In the genomic region with DNA sequence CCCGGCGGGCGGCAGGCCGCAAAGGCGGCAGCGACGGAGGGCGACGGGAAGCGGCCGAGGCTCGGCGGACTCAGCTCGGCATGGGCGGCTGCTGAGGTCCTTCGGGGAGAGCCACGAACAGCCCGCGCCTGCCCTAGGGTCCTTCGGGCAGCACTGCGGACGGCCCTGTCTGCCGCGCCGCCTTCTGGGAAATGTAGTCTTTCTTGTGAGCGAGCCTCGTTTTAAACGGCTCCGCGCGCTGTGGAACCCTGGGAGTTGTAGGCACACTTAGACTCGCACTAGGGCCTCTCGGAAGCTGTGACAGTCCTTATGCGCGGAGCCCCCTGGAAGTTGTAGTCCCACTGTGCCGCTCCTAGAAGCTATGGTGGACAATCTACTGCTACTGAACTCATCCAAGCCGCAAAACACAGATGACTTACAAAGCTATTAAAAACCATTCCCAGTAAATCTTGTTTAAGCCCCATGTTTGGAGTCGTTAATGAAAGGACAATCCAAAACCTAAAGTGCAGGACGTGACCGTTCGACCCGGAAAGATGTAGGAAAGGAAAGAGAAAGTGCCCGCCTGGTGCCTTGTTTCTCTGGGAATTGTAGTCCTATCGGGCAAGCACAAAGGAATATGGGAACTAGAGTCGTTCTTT, we compare ENCODE assay signal across 8 mouse cellular contexts. TPM values are rescaled to one million over a fixed set of nuclear protein-coding genes. Genes with fewer than 3 reads are reported as not detected.
A peak's percentile ranks its signal among the peaks of the same experiment; 100 is the strongest.
DNase-seq lines count a peak whose midpoint lies in the region; ATAC-seq and TF ChIP-seq lines count a peak whose summit lies in the region.

A gene (minus strand): TSS at position 129 of the 638 bp plus-strand sequence.

- H3K4me2 ChIP-seq in CH12.LX (ENCODE audit: insufficient read depth, low read depth, poor library complexity, severe bottlenecking), result peak within 1 kb of the TSS; percentile 77
- peak within 1 kb of the TSS; percentile 83 for H3K4me2 ChIP-seq in forebrain, embryonic 11.5 days (ENCODE audit: low read depth, low read length, severe bottlenecking)
- peak within 1 kb of the TSS; percentile 94 for H3K4me2 ChIP-seq in heart, embryonic 16.5 days (ENCODE audit: low read depth, low read length)
- peak within 1 kb of the TSS; percentile 94 for H3K4me2 ChIP-seq in liver, embryonic 15.5 days
- H3K4me2 ChIP-seq in neural tube, embryonic 12.5 days (replicated peaks), result peak within 1 kb of the TSS; percentile 97

- H3K9me3 ChIP-seq in CH12.LX (replicated peaks; ENCODE audit: low read length), result no peaks in the 10 kb centered on the region
- no peaks in the 10 kb centered on the region for H3K9me3 ChIP-seq in forebrain, embryonic 11.5 days (ENCODE audit: control insufficient read depth, low read length)
- H3K9me3 ChIP-seq in heart, embryonic 16.5 days (replicated peaks; ENCODE audit: control insufficient read depth, low read length), result no peaks in the 10 kb centered on the region
- H3K9me3 ChIP-seq in liver, embryonic 15.5 days (replicated peaks), result no peaks in the 10 kb centered on the region
- no peaks in the 10 kb centered on the region for H3K9me3 ChIP-seq in neural tube, embryonic 12.5 days

- in situ Hi-C loops in CH12.LX (cut with MboI; ENCODE audit: low pct_ligation_motif_present, low pct_unique_long_range_greater_than_20kb, low sequenced_read_pairs), result loop anchor here (5.0 to 10.0 kb wide), 2 partner anchors 36 to 108 kb away; a partner anchor contains a TSS

- no peak for TF ChIP-seq EP300 in CH12.LX (IDR thresholded peaks at IDR 0.05; ENCODE audit: low read length)

- 0 out of 2 replicates have a peak within 1 kb of the TSS, but pooled peaks have one; percentile 31 for H3K27ac ChIP-seq in CH12.LX (ENCODE audit: insufficient read depth, low read depth)
- peak within 1 kb of the TSS; percentile 20; the same call in 1 of the 2 replicates for H3K27ac ChIP-seq in forebrain, embryonic 11.5 days (ENCODE audit: low read depth, low read length)
- peak within 1 kb of the TSS; percentile 90 for H3K27ac ChIP-seq in heart, embryonic 16.5 days (ENCODE audit: low read length)
- H3K27ac ChIP-seq in liver, embryonic 15.5 days (replicated peaks), result peak within 1 kb of the TSS; percentile 79
- no peak within 1 kb of the TSS; the same call in 1 of the 2 replicates for H3K27ac ChIP-seq in neural tube, embryonic 12.5 days

- peaks cover 20 to 33% of the 10 kb centered on the region in 2 experiments for H3K36me3 ChIP-seq in CH12.LX (replicated peaks in 1 of 2; ENCODE audit: control insufficient read depth in 1 of 2, insufficient read depth in 1 of 2, low read length in 1 of 2)
- H3K36me3 ChIP-seq in forebrain, embryonic 11.5 days (ENCODE audit: control insufficient read depth, insufficient read depth, low read length), result no peaks in the 10 kb centered on the region; the same call in none of the 2 replicates
- peaks cover 13% of the 10 kb centered on the region for H3K36me3 ChIP-seq in heart, embryonic 16.5 days (ENCODE audit: control insufficient read depth, insufficient read depth)
- peaks cover 25% of the 10 kb centered on the region for H3K36me3 ChIP-seq in liver, embryonic 15.5 days (replicated peaks)
- H3K36me3 ChIP-seq in neural tube, embryonic 12.5 days, result peaks cover 22% of the 10 kb centered on the region

- TF ChIP-seq RAD21 in CH12.LX (IDR thresholded peaks at IDR 0.05; ENCODE audit: low read depth, low read length), result no peak

- H3K4me3 ChIP-seq in CH12.LX (replicated peaks in 1 of 3; ENCODE audit: low read depth in 2 of 3, low read length in 2 of 3, poor library complexity in 1 of 3), result peak within 1 kb of the TSS; percentile 89 to 99 (median 96)
- H3K4me3 ChIP-seq in forebrain, embryonic 11.5 days (ENCODE audit: low read depth, low read length), result peak within 1 kb of the TSS; percentile 84
- peak within 1 kb of the TSS; percentile 87 for H3K4me3 ChIP-seq in heart, embryonic 16.5 days (ENCODE audit: low read length)
- H3K4me3 ChIP-seq in liver, embryonic 15.5 days (replicated peaks), result peak within 1 kb of the TSS; percentile 86
- peak within 1 kb of the TSS; percentile 72 for H3K4me3 ChIP-seq in neural tube, embryonic 12.5 days

- H3K27me3 ChIP-seq in CH12.LX (replicated peaks), result peaks cover 2% of the 10 kb centered on the region
- no peaks in the 10 kb centered on the region for H3K27me3 ChIP-seq in forebrain, embryonic 11.5 days (ENCODE audit: control insufficient read depth, insufficient read depth, low read length)
- H3K27me3 ChIP-seq in heart, embryonic 16.5 days (ENCODE audit: control insufficient read depth, insufficient read depth, low read length), result no peaks in the 10 kb centered on the region
- H3K27me3 ChIP-seq in liver, embryonic 15.5 days, result no peaks in the 10 kb centered on the region
- no peaks in the 10 kb centered on the region for H3K27me3 ChIP-seq in neural tube, embryonic 12.5 days (replicated peaks)

- peak; percentile 98 for DNase-seq in CH12.LX (ENCODE audit: extremely low read depth)
- peak; percentile 95 for DNase-seq in c-Kit-positive CD71-positive TER-119-negative erythroid progenitor cells, embryonic 14.5 days (ENCODE audit: low read depth)
- peak; percentile 98 for DNase-seq in forebrain, embryonic 11.5 days (ENCODE audit: low spot score)
- peak; percentile 99 for DNase-seq in kidney, postnatal 36 days
- peak; percentile 99 for DNase-seq in telencephalon, adult 2 months (ENCODE audit: low read depth, low spot score)

- TF ChIP-seq CTCF in CH12.LX (conservative IDR thresholded peaks at IDR 0.05 in 1 of 2, IDR thresholded peaks at IDR 0.05 in 1 of 2; ENCODE audit: low read depth in 2 of 2, low read length in 2 of 2), result peak in 1 of 2 experiments; percentile 6; a peak in 1 of 4 replicates

- peaks cover 23 to 44% of the 10 kb centered on the region in 2 experiments for H3K4me1 ChIP-seq in CH12.LX (ENCODE audit: control insufficient read depth in 1 of 2, insufficient read depth in 2 of 2)
- peaks cover 8% of the 10 kb centered on the region for H3K4me1 ChIP-seq in forebrain, embryonic 11.5 days (replicated peaks; ENCODE audit: control insufficient read depth, insufficient read depth, low read length)
- H3K4me1 ChIP-seq in heart, embryonic 16.5 days (ENCODE audit: control insufficient read depth, insufficient read depth, low read length), result peaks cover 14% of the 10 kb centered on the region
- peaks cover 58% of the 10 kb centered on the region for H3K4me1 ChIP-seq in liver, embryonic 15.5 days (replicated peaks)
- H3K4me1 ChIP-seq in neural tube, embryonic 12.5 days, result peaks cover 19% of the 10 kb centered on the region

- dilution Hi-C loops in CH12.LX (cut with MboI; ENCODE audit: extremely low pct_ligation_motif_present, extremely low pct_unique_long_range_greater_than_20kb, low sequenced_read_pairs), result no loop called here

- WGBS in forebrain, embryonic 11.5 days, result under 1% methylated on average over 44 of the region's 45 CpGs
- WGBS in heart, embryonic 16.5 days, result under 1% methylated on average over 45 of the region's 45 CpGs
- WGBS in liver, embryonic 15.5 days (ENCODE audit: insufficient replicate concordance), result under 1% methylated on average over 45 of the region's 45 CpGs
- WGBS in neural tube, embryonic 12.5 days, result under 1% methylated on average over 45 of the region's 45 CpGs

- ATAC-seq in forebrain, embryonic 11.5 days (replicated peaks; ENCODE audit: low FRiP score), result peak; percentile 96
- peak; percentile 95 for ATAC-seq in heart, embryonic 16.5 days (replicated peaks; ENCODE audit: extremely low read depth, insufficient read depth, low FRiP score)
- ATAC-seq in liver, embryonic 15.5 days (ENCODE audit: insufficient read depth), result peak; percentile 95
- peak; percentile 95 for ATAC-seq in neural tube, embryonic 12.5 days (ENCODE audit: low FRiP score, low read depth)

- H3K79me2 ChIP-seq in CH12.LX (replicated peaks; ENCODE audit: control insufficient read depth, extremely low read depth, insufficient read depth, poor library complexity, severe bottlenecking), result peaks cover 25% of the 10 kb centered on the region

- TF ChIP-seq POLR2A in CH12.LX (IDR thresholded peaks at IDR 0.05; ENCODE audit: low read depth, low read length), result peak; percentile 83

- peak within 1 kb of the TSS; percentile 77 for H3K9ac ChIP-seq in CH12.LX (ENCODE audit: insufficient read depth, low read depth)
- peak within 1 kb of the TSS; percentile 71 for H3K9ac ChIP-seq in forebrain, embryonic 11.5 days (ENCODE audit: low read length)
- peak within 1 kb of the TSS; percentile 92 for H3K9ac ChIP-seq in heart, embryonic 16.5 days (ENCODE audit: low read length)
- H3K9ac ChIP-seq in liver, embryonic 15.5 days, result peak within 1 kb of the TSS; percentile 86
- peak within 1 kb of the TSS; percentile 77 for H3K9ac ChIP-seq in neural tube, embryonic 12.5 days

TF ChIP-seq in CH12.LX, 34 proteins besides CTCF, POLR2A, EP300 and RAD21 (continues in another document):
- peak; percentile 71; the same call in 1 of the 2 replicates for TF ChIP-seq NELFE (IDR thresholded peaks at IDR 0.05; ENCODE audit: low read depth, low read length)
- TF ChIP-seq RCOR1 (conservative IDR thresholded peaks at IDR 0.05; ENCODE audit: low read depth, low read length), result no peak
- peak; percentile 97 for TF ChIP-seq KAT2A (IDR thresholded peaks at IDR 0.05; ENCODE audit: insufficient replicate concordance, low read length)
- no peak; the same call in 1 of the 2 replicates for TF ChIP-seq ETS1 (conservative IDR thresholded peaks at IDR 0.05; ENCODE audit: low read depth, low read length)
- TF ChIP-seq SMC3 (IDR thresholded peaks at IDR 0.05; ENCODE audit: low read depth, low read length), result no peak
- peak; percentile 83 for TF ChIP-seq SIN3A (IDR thresholded peaks at IDR 0.05; ENCODE audit: low read length)
- no peak for TF ChIP-seq JUN (IDR thresholded peaks at IDR 0.05; ENCODE audit: insufficient read depth, low read depth, low read length)
- peak; percentile 79 for TF ChIP-seq ELF1 (IDR thresholded peaks at IDR 0.05; ENCODE audit: low read depth, low read length)
- TF ChIP-seq NRF1 (IDR thresholded peaks at IDR 0.05; ENCODE audit: low read depth, low read length), result peak; percentile 34; the same call in 1 of the 2 replicates
- no peak for TF ChIP-seq MAFK (IDR thresholded peaks at IDR 0.05; ENCODE audit: insufficient replicate concordance, low read length)
- no peak for TF ChIP-seq PAX5 (IDR thresholded peaks at IDR 0.05; ENCODE audit: low read length)
- TF ChIP-seq POLR2AphosphoS2 (IDR thresholded peaks at IDR 0.05; ENCODE audit: low read depth, low read length), result peak; percentile 72; the same call in 1 of the 2 replicates
- TF ChIP-seq TCF12 (IDR thresholded peaks at IDR 0.05; ENCODE audit: low read depth, low read length), result peak; percentile 22; the same call in 1 of the 2 replicates

RNA-seq across cellular contexts. Expression of the gene that starts here (rescaled TPM):
- 99.5 and 104 TPM in 2 replicates for total RNA-seq in CH12.LX (2012; rRNA removed)
- total RNA-seq in CH12.LX (2014; rRNA removed), result 41.5 and 41.7 TPM in 2 replicates
- 80.5 and 89.5 TPM in 2 replicates for polyA plus RNA-seq in CH12.LX (2012; ENCODE audit: insufficient read length, low read depth)
- 71.8 and 72.3 TPM in 2 replicates for polyA plus RNA-seq in forebrain, embryonic 11.5 days (2014; fragmentation: Nextera tagmentation; extraction: Ambion mirVana)
- polyA plus RNA-seq in heart, embryonic 16.5 days (2015; fragmentation: Nextera tagmentation; extraction: Ambion mirVana), result 55.7 and 59.8 TPM in 2 replicates
- polyA plus RNA-seq in liver, embryonic 15.5 days (2015; fragmentation: Nextera tagmentation; extraction: Ambion mirVana), result 43.7 and 52.0 TPM in 2 replicates
- 73.2 and 78.4 TPM in 2 replicates for polyA plus RNA-seq in neural tube, embryonic 12.5 days (2016; fragmentation: Nextera tagmentation; extraction: Ambion mirVana)
